Mouse (Mus musculus): ENCODE data around the gene Serac1. TPM values are rescaled to one million over a fixed set of nuclear protein-coding genes. Genes with fewer than 3 reads are reported as not detected.

Gene Serac1
- polyA plus RNA-seq, 1 experiment from 2014 or later = 0.73 TPM

- Histone ChIP-seq H3K4me2 (ENCODE audit: low read depth, low read length) (no peak overlapping the region), H3K4me1 (ENCODE audit: insufficient read depth) (peaks cover 12% of the 10 kb centered on the region; the same call in 1 of the 2 replicates), H3K27me3 (ENCODE audit: insufficient read depth, low read length) (no peaks in the 10 kb centered on the region), H3K36me3 (replicated peaks; ENCODE audit: insufficient read depth, low read length) (peaks cover 29% of the 10 kb centered on the region), H3K9me3 (ENCODE audit: low read length) (no peaks in the 10 kb centered on the region), H3K9ac (replicated peaks) (no peak overlapping the region), H3K4me3 (ENCODE audit: low read depth, low read length) (no peak overlapping the region), H3K27ac (ENCODE audit: low read depth) (no peak overlapping the region)
- DNase-seq (no peak), ATAC-seq (no peak)
- WGBS (ENCODE audit: insufficient replicate concordance) = 83% methylated on average over 5 of the region's 5 CpGs
- TF ChIP-seq CTCF (IDR thresholded peaks at IDR 0.05; ENCODE audit: low read depth) (no peak), EP300 (IDR thresholded peaks at IDR 0.05; ENCODE audit: low read depth) (no peak)
Measured at GRCm38 (mm10) chr17:6083323-6083890, 3.9 kb upstream of the Serac1 start.

GRCm38 (mm10) chr17:6073405-6073804 lies 6.1 kb downstream of the Serac1 start:
- TF ChIP-seq EP300 (IDR thresholded peaks at IDR 0.05; ENCODE audit: low read depth) (no peak), CTCF (IDR thresholded peaks at IDR 0.05; ENCODE audit: low read depth) (no peak)
- H3K36me3 ChIP-seq (replicated peaks; ENCODE audit: insufficient read depth, low read length) = peaks cover 5% of the 10 kb centered on the region; the same call in 1 of the 2 replicates
- H3K27ac ChIP-seq (ENCODE audit: low read depth) = no peak overlapping the region
- WGBS (ENCODE audit: insufficient replicate concordance) = 74% methylated on average over 7 of the region's 7 CpGs
- no peaks in the 10 kb centered on the region for H3K27me3 ChIP-seq (ENCODE audit: insufficient read depth, low read length)
- H3K4me1 ChIP-seq (ENCODE audit: insufficient read depth) = no peaks in the 10 kb centered on the region
- no peak overlapping the region for H3K4me2 ChIP-seq (ENCODE audit: low read depth, low read length)
- H3K4me3 ChIP-seq (ENCODE audit: low read depth, low read length) = no peak overlapping the region
- no peaks in the 10 kb centered on the region for H3K9me3 ChIP-seq (ENCODE audit: low read length)
- DNase-seq = no peak
- no peak overlapping the region for H3K9ac ChIP-seq (replicated peaks)
- no peak for ATAC-seq

DNA sequence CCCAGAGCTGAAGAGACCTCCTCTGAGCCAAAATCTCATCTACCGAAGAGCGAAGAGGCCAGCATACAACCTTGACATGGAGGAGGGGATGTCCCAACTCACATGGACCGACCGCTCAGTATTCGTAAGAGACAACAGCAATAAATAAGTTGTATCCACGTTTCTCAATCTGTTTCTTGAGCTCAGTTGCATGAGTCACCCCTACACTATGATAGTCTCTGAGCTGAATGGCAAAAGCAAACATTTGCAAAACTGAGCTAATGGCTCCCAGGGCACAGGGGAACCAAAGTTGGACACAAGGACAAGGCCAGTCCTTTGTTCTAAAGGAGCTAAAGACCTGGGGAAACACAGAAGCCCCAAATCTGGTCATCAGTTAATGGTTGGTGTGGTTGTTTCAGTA lies 9.7 kb downstream of the Serac1 start:
- no peak overlapping the region for H3K9ac ChIP-seq (replicated peaks)
- no peak overlapping the region for H3K4me3 ChIP-seq (ENCODE audit: low read depth, low read length)
- H3K4me1 ChIP-seq (ENCODE audit: insufficient read depth) = no peaks in the 10 kb centered on the region
- no peaks in the 10 kb centered on the region for H3K9me3 ChIP-seq (ENCODE audit: low read length)
- H3K27ac ChIP-seq (ENCODE audit: low read depth) = no peak overlapping the region
- H3K27me3 ChIP-seq (ENCODE audit: insufficient read depth, low read length) = no peaks in the 10 kb centered on the region
- TF ChIP-seq CTCF (IDR thresholded peaks at IDR 0.05; ENCODE audit: low read depth) = no peak
- TF ChIP-seq EP300 (IDR thresholded peaks at IDR 0.05; ENCODE audit: low read depth) = no peak
- WGBS (ENCODE audit: insufficient replicate concordance) = 84% methylated on average over 6 of the region's 6 CpGs
- ATAC-seq (no peak), DNase-seq (no peak)
- no peak overlapping the region for H3K4me2 ChIP-seq (ENCODE audit: low read depth, low read length)
- H3K36me3 ChIP-seq (replicated peaks; ENCODE audit: insufficient read depth, low read length) = peaks cover 10% of the 10 kb centered on the region; the same call in 1 of the 2 replicates

DNA sequence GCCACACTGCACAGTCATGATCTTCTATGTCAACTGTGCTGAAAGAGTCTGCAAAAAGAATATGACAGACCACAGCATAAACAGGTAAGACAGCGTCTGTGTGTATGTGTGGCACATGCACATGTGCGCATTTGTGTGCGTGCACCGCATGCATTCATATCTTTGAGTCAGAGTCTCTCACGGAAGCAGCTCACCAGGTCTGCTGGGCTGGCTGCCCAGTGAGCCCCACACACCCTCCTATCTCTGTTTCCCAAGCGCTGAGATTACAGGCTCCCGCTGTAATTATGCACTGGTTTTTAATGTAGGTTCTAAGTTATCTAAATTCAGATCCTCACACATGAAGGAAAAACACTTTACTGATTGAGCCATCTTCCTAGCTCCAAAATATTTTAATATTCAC lies 11.9 kb downstream of the Serac1 start:
- no peak overlapping the region for H3K4me2 ChIP-seq (ENCODE audit: low read depth, low read length)
- no peaks in the 10 kb centered on the region for H3K9me3 ChIP-seq (ENCODE audit: low read length)
- 88% methylated on average over 7 of the region's 7 CpGs for WGBS (ENCODE audit: insufficient replicate concordance)
- H3K27me3 ChIP-seq (ENCODE audit: insufficient read depth, low read length) = no peaks in the 10 kb centered on the region
- ATAC-seq (no peak), DNase-seq (no peak)
- H3K4me1 ChIP-seq (ENCODE audit: insufficient read depth) = no peaks in the 10 kb centered on the region
- TF ChIP-seq EP300 (IDR thresholded peaks at IDR 0.05; ENCODE audit: low read depth) (no peak), CTCF (IDR thresholded peaks at IDR 0.05; ENCODE audit: low read depth) (no peak)
- H3K9ac ChIP-seq (replicated peaks) = no peak overlapping the region
- no peak overlapping the region for H3K27ac ChIP-seq (ENCODE audit: low read depth)
- H3K36me3 ChIP-seq (replicated peaks; ENCODE audit: insufficient read depth, low read length) = peaks cover 5% of the 10 kb centered on the region; the same call in 1 of the 2 replicates
- no peak overlapping the region for H3K4me3 ChIP-seq (ENCODE audit: low read depth, low read length)

DNA sequence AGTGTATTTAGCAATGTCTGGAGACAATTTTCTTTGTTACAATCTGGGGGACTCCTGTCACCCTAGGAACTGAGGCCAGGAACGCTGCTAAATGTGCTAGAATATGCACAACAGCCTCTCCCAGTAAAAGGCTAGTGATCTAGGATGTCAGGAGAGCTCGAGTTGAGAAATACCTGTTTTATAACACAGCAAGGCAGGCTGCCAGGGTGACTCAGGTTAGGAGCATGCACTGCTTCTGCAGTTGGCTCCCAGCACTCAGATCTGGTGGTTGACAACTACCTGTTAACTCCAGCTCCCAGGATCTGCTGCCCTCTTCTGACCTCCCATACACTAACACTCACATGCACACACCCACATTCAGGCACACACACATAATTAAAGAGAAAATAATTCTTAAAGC lies 13.5 kb downstream of the Serac1 start:
- 84% methylated on average over 2 of the region's 2 CpGs for WGBS (ENCODE audit: insufficient replicate concordance)

DNA sequence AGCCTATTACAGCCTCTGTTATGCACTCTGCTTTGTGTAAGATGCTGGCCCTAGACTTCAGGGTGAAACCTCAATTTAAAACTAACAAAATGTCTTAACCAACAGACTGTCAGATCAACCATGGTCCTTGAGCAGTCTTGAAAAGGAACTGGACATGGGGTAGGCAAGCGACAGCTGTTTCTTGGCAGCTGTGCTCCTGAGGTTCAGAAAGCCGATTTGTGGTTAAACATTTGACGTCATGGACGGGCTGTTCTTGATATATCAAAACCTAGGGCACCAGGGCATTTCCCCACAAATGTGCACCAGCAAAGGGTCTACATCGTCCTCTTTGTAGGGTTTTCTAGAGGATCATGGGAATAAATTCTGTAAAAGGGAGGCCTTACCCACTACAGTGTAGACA lies 16.0 kb downstream of the Serac1 start:
- 73% methylated on average over 5 of the region's 5 CpGs for WGBS (ENCODE audit: insufficient replicate concordance)
- DNase-seq = no peak
- Histone ChIP-seq H3K9me3 (ENCODE audit: low read length) (no peaks in the 10 kb centered on the region), H3K4me2 (ENCODE audit: low read depth, low read length) (no peak overlapping the region), H3K27me3 (ENCODE audit: insufficient read depth, low read length) (no peaks in the 10 kb centered on the region), H3K4me3 (ENCODE audit: low read depth, low read length) (no peak overlapping the region), H3K36me3 (replicated peaks; ENCODE audit: insufficient read depth, low read length) (peaks cover 5% of the 10 kb centered on the region; the same call in 1 of the 2 replicates), H3K9ac (replicated peaks) (no peak overlapping the region), H3K27ac (ENCODE audit: low read depth) (no peak overlapping the region), H3K4me1 (ENCODE audit: insufficient read depth) (no peaks in the 10 kb centered on the region)
- TF ChIP-seq CTCF (IDR thresholded peaks at IDR 0.05; ENCODE audit: low read depth) (no peak), EP300 (IDR thresholded peaks at IDR 0.05; ENCODE audit: low read depth) (no peak)
- no peak for ATAC-seq

More for the DNA sequence above, 13.5 kb downstream of the Serac1 start:
- Histone ChIP-seq H3K9me3 (ENCODE audit: low read length) (no peaks in the 10 kb centered on the region), H3K27ac (ENCODE audit: low read depth) (no peak overlapping the region), H3K36me3 (replicated peaks; ENCODE audit: insufficient read depth, low read length) (peaks cover 5% of the 10 kb centered on the region; the same call in 1 of the 2 replicates), H3K4me2 (ENCODE audit: low read depth, low read length) (no peak overlapping the region), H3K9ac (replicated peaks) (no peak overlapping the region), H3K4me3 (ENCODE audit: low read depth, low read length) (no peak overlapping the region), H3K27me3 (ENCODE audit: insufficient read depth, low read length) (no peaks in the 10 kb centered on the region), H3K4me1 (ENCODE audit: insufficient read depth) (no peaks in the 10 kb centered on the region)
- no peak for TF ChIP-seq EP300 (IDR thresholded peaks at IDR 0.05; ENCODE audit: low read depth)
- no peak for TF ChIP-seq CTCF (IDR thresholded peaks at IDR 0.05; ENCODE audit: low read depth)
- ATAC-seq (no peak), DNase-seq (no peak)
